Mouse (Mus musculus) spleen, adult 2 months (tissue): ENCODE data around the gene Hmgb2. TPM values are rescaled to one million over a fixed set of nuclear protein-coding genes. Genes with fewer than 3 reads are reported as not detected.

Experiments
- DNase-seq, 2 experiments: peaks; one replicate each; pipeline versions ENCODE4 v3.0.0 to v3.0.0-alpha.2; 2012 to 2021; ENCODE audit warnings: low spot score in 2 of 2, low read depth in 1 of 2
- H3K27ac ChIP-seq: fragments of 200-500 bp; 2 replicates; pipeline ENCODE4 v1.5.1; 2012; ENCODE audit warnings: low read length, inconsistent platforms; ENCODE audit not compliant: insufficient read depth
- H3K27me3 ChIP-seq: fragments of 200-500 bp; 2 replicates; pipeline ENCODE4 v1.6.1; 2012; ENCODE audit warnings: mild to moderate bottlenecking, moderate library complexity, low read length, inconsistent platforms; ENCODE audit not compliant: control insufficient read depth, insufficient read depth
- H3K36me3 ChIP-seq: fragments of 200-500 bp; 2 replicates; pipeline ENCODE4 v1.6.1; 2012; ENCODE audit warnings: mild to moderate bottlenecking, low read length, inconsistent platforms; ENCODE audit not compliant: control insufficient read depth, insufficient read depth
- H3K4me1 ChIP-seq: fragments of 200-500 bp; 2 replicates; pipeline ENCODE4 v1.6.1; 2011; ENCODE audit warnings: inconsistent platforms; ENCODE audit not compliant: control insufficient read depth, insufficient read depth, insufficient read length
- H3K4me3 ChIP-seq: fragments of 200-500 bp; 2 replicates; pipeline ENCODE4 v1.5.1; 2011; ENCODE audit warnings: mild to moderate bottlenecking, inconsistent platforms; ENCODE audit not compliant: insufficient read depth, insufficient read length; ENCODE audit errors: extremely low read depth
- CTCF ChIP-seq: fragments of 200-500 bp; IDR thresholded peaks from 2 replicates; pipeline ENCODE4 v1.5.1; 2011; ENCODE audit warnings: mild to moderate bottlenecking, inconsistent platforms; ENCODE audit not compliant: insufficient read depth, insufficient read length, insufficient replicate concordance; ENCODE audit errors: extremely low read depth
- POLR2A ChIP-seq: fragments of 200-500 bp; IDR thresholded peaks from 2 replicates; pipeline ENCODE4 v1.6.1; 2011; ENCODE audit warnings: low read depth, low read length, inconsistent platforms
- WGBS: fragments of 180-500 bp; shearing (Covaris S2); methylation state at CpG from one replicate; pipeline ENCODE4 v1.1.7; 2018; 5-methylcytosine and 5-hydroxymethylcytosine counted together
- polyA plus RNA-seq: library from polyadenylated mRNA; depleted of rRNA; stranded (reverse); fragments of >200 nt; gene quantifications from 2 replicates; pipeline ENCODE4 v1.2.3, GENCODE M21; 2012

The Hmgb2 gene
- polyA plus RNA-seq, 1 experiment, result 14.8 TPM

DNA sequence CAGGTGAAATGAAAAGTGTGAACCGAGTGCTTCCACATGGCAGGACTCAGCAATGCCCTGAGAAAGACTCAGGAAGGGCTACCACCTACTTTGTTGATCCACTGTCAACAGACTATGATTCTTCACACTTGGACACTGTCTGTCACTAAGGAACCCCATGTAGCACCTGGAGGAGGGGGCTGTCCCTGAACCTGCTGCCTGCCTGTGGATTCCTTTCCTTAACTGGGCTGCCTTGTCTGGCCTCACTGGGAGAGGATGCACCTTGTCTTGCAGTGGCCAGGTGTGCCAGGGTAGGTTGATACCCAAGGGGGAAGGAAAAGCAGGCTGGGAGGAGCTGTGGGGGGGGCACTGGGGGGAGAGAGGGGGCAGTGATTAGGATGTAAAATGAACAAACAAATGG lies 16.3 kb downstream of the Hmgb2 start:
- H3K27me3 ChIP-seq, result no peaks in the 10 kb centered on the region
- 95% methylated on average over 1 of the region's 1 CpGs for WGBS
- H3K27ac ChIP-seq, result no peak overlapping the region
- H3K4me3 ChIP-seq, result no peak overlapping the region
- H3K4me1 ChIP-seq, result no peaks in the 10 kb centered on the region
- TF ChIP-seq POLR2A (no peak), CTCF (no peak)
- peaks cover 1% of the 10 kb centered on the region; the same call in 1 of the 2 replicates for H3K36me3 ChIP-seq
- no peak for DNase-seq

DNA sequence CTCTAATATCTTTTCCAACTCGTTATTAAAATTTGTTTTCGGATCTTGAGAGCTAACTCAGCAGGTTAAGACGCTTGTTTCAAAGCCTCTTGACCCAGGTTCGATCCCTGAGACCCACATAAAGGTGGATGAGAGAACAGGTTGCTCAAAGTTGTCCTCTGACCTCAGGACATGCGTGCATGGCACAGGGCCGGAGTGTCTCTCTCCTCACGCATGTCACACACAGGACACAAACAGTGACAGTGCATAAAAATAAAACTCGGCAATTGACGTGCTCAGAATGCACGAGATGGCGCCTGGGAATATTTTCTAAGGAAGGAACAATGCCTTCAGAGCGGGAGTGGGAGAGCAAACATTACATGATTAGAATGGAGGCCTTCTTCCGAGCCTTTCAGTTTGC lies 18.5 kb downstream of the Hmgb2 start:
- DNase-seq, result no peak
- H3K36me3 ChIP-seq, result no peaks in the 10 kb centered on the region
- no peaks in the 10 kb centered on the region for H3K4me1 ChIP-seq
- no peak overlapping the region for H3K27ac ChIP-seq
- no peaks in the 10 kb centered on the region for H3K27me3 ChIP-seq
- 92% methylated on average over 13 of the region's 13 CpGs for WGBS
- H3K4me3 ChIP-seq, result no peak overlapping the region
- no peak for TF ChIP-seq CTCF
- TF ChIP-seq POLR2A, result no peak

GRCm38 (mm10) chr8:57530666-57531349 lies 19.1 kb downstream of the Hmgb2 start:
- TF ChIP-seq CTCF (peak; percentile 75; the same call in 1 of the 2 replicates), POLR2A (no peak)
- Histone ChIP-seq H3K4me3 (no peak overlapping the region), H3K27ac (no peak overlapping the region), H3K27me3 (no peaks in the 10 kb centered on the region), H3K36me3 (peaks cover 3% of the 10 kb centered on the region), H3K4me1 (no peaks in the 10 kb centered on the region)
- DNase-seq, result peak; percentile 69 to 74
- 27% methylated on average over 15 of the region's 15 CpGs for whole genome bisulfite sequencing

GRCm38 (mm10) chr8:57532223-57532622 lies 20.5 kb downstream of the Hmgb2 start:
- no peak overlapping the region for H3K27ac ChIP-seq
- H3K27me3 ChIP-seq, result no peaks in the 10 kb centered on the region
- no peak for TF ChIP-seq POLR2A
- no peak for TF ChIP-seq CTCF
- H3K36me3 ChIP-seq, result peaks cover 5% of the 10 kb centered on the region
- no peak overlapping the region for H3K4me3 ChIP-seq
- DNase-seq, result no peak
- 91% methylated on average over 2 of the region's 2 CpGs for WGBS
- no peaks in the 10 kb centered on the region for H3K4me1 ChIP-seq

- no peak overlapping the region for H3K27ac ChIP-seq
- TF ChIP-seq POLR2A (no peak), CTCF (no peak)
- DNase-seq, result no peak
- 95% methylated on average over 4 of the region's 4 CpGs for WGBS
- no peaks in the 10 kb centered on the region for H3K27me3 ChIP-seq
- no peaks in the 10 kb centered on the region for H3K4me1 ChIP-seq
- H3K4me3 ChIP-seq, result no peak overlapping the region
- H3K36me3 ChIP-seq, result peaks cover 5% of the 10 kb centered on the region
Observed at GRCm38 (mm10) chr8:57533106-57533505, 21.4 kb downstream of the Hmgb2 start.

GRCm38 (mm10) chr8:57534495-57534894 lies 22.8 kb downstream of the Hmgb2 start:
- H3K27me3 ChIP-seq, result no peaks in the 10 kb centered on the region
- no peak for DNase-seq
- no peak for TF ChIP-seq POLR2A
- TF ChIP-seq CTCF, result no peak
- WGBS, result 95% methylated on average over 4 of the region's 4 CpGs
- no peaks in the 10 kb centered on the region for H3K4me1 ChIP-seq
- no peak overlapping the region for H3K4me3 ChIP-seq
- H3K27ac ChIP-seq, result no peak overlapping the region
- H3K36me3 ChIP-seq, result peaks cover 5% of the 10 kb centered on the region

DNA sequence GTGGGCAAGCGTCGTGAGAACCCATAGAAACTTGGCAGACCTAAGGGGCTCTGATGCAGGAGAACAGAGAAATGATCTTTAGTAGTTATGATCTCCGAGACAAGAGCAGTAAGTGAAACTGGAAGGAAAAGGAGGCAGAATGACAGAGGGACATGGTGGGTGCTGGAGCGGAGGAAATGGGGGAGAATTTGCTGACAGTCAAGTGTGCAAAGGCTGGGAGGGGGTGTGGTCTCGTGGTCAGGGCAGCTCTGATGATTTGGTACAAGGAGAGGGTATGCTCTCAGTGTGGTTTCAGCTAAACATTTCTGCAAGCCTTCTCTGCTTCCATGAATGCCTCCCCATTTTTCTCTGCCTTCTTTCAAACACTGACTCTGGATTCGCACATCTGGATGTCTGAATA lies 24.5 kb downstream of the Hmgb2 start:
- no peak for TF ChIP-seq CTCF
- TF ChIP-seq POLR2A, result no peak
- H3K4me3 ChIP-seq, result no peak overlapping the region
- no peak for DNase-seq
- 84% methylated on average over 6 of the region's 6 CpGs for WGBS
- H3K27me3 ChIP-seq, result no peaks in the 10 kb centered on the region
- H3K4me1 ChIP-seq, result no peaks in the 10 kb centered on the region
- no peak overlapping the region for H3K27ac ChIP-seq
- peaks cover 5% of the 10 kb centered on the region for H3K36me3 ChIP-seq
